Mouse (Mus musculus): ENCODE results near the gene Yeats4.

DNA sequence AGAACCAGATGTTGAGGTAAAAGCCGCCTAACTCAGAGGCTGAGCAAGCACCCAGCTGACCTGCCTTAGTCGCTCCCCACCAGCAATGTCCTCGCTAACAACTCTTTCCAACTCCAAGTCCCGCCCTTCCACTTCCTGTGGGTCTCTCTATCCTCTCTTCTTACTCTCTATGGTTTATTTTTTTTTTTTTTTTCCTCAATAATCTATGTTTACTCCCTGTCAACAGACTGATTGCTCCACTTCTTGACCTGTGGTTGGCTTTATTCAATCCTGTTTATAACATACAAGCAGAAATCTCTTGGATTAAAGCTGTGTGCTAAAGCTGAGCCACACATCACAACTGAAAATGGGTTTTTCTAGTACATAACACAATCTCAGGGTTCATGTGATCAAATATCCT is 28.6 kb downstream of the Yeats4 start:
- TF ChIP-seq POLR2A (IDR thresholded peaks at IDR 0.05; ENCODE audit: borderline replicate concordance, extremely low read depth, low read depth, low read length) (no peak), CTCF (IDR thresholded peaks at IDR 0.05; ENCODE audit: insufficient read depth, low read length) (no peak)
